ENCODE assay signal across 8 mouse cellular contexts in genomic region chr1:86154133-86154823, GRCm38 (mm10). TPM values are rescaled to one million over a fixed set of nuclear protein-coding genes. Genes with fewer than 3 reads are reported as not detected.
A peak's percentile ranks its signal among the peaks of the same experiment; 100 is the strongest.
DNase-seq lines count a peak whose midpoint lies in the region; ATAC-seq and TF ChIP-seq lines count a peak whose summit lies in the region.

TSS of gene Armc9 (plus strand) at chr1:86154780.

- peak; percentile 97 for TF ChIP-seq POLR2A in ES-Bruce4 (IDR thresholded peaks at IDR 0.05; ENCODE audit: insufficient read depth, low read length)

- H3K36me3 ChIP-seq in ES-Bruce4 (ENCODE audit: control insufficient read depth, insufficient read depth, low read length, poor library complexity, severe bottlenecking): peaks cover 2% of the 10 kb centered on the region; the same call in 1 of the 2 replicates
- H3K36me3 ChIP-seq in forebrain, embryonic 14.5 days (ENCODE audit: control insufficient read depth, insufficient read depth, low read length): 0 out of 2 replicates have a peak, but pooled peaks cover 10% of the 10 kb centered on the region
- peaks cover 8% of the 10 kb centered on the region for H3K36me3 ChIP-seq in neural tube, embryonic 15.5 days

- no peak for TF ChIP-seq CTCF in ES-Bruce4 (IDR thresholded peaks at IDR 0.05; ENCODE audit: low read depth, low read length)

- ATAC-seq in cerebellum, adult (ENCODE audit: insufficient number of reproducible peaks, low FRiP score, low TSS enrichment): peak; percentile 100
- peak; percentile 100 for ATAC-seq in forebrain, embryonic 14.5 days
- peak; percentile 100 for ATAC-seq in neural tube, embryonic 15.5 days (ENCODE audit: low FRiP score)

- no peaks in the 10 kb centered on the region for H3K9me3 ChIP-seq in ES-Bruce4 (replicated peaks; ENCODE audit: control insufficient read depth, insufficient read depth, low read length, poor library complexity, severe bottlenecking)
- no peaks in the 10 kb centered on the region for H3K9me3 ChIP-seq in forebrain, embryonic 14.5 days (replicated peaks; ENCODE audit: control insufficient read depth, low read length)
- no peaks in the 10 kb centered on the region for H3K9me3 ChIP-seq in neural tube, embryonic 15.5 days (replicated peaks)

- no peaks in the 10 kb centered on the region for H3K4me1 ChIP-seq in ES-Bruce4 (ENCODE audit: control insufficient read depth, insufficient read depth, low read length)
- peaks cover 5% of the 10 kb centered on the region; the same call in 1 of the 2 replicates for H3K4me1 ChIP-seq in forebrain, embryonic 14.5 days (ENCODE audit: control insufficient read depth, insufficient read depth, low read length)
- H3K4me1 ChIP-seq in neural tube, embryonic 15.5 days: peaks cover 22% of the 10 kb centered on the region

- WGBS in forebrain, embryonic 14.5 days: 4% methylated on average over 40 of the region's 40 CpGs
- 3% methylated on average over 40 of the region's 40 CpGs for WGBS in neural tube, embryonic 15.5 days

- H3K9ac ChIP-seq in ES-Bruce4 (ENCODE audit: low read depth, poor library complexity, severe bottlenecking): peak within 1 kb of the TSS; percentile 57
- peak within 1 kb of the TSS; percentile 83 for H3K9ac ChIP-seq in forebrain, embryonic 14.5 days (ENCODE audit: low read length)
- H3K9ac ChIP-seq in neural tube, embryonic 15.5 days (replicated peaks): peak within 1 kb of the TSS; percentile 85

- TF ChIP-seq EP300 in ES-Bruce4 (IDR thresholded peaks at IDR 0.05; ENCODE audit: insufficient read depth, low read depth, low read length): no peak

- H3K4me3 ChIP-seq in ES-Bruce4 (ENCODE audit: low read depth, low read length): peak within 1 kb of the TSS; percentile 70
- peak within 1 kb of the TSS; percentile 73 for H3K4me3 ChIP-seq in forebrain, embryonic 14.5 days (ENCODE audit: low read depth, low read length)
- H3K4me3 ChIP-seq in neural tube, embryonic 15.5 days (replicated peaks): peak within 1 kb of the TSS; percentile 94

- H3K27me3 ChIP-seq in ES-Bruce4 (ENCODE audit: control insufficient read depth, insufficient read depth, low read length, poor library complexity, severe bottlenecking): no peaks in the 10 kb centered on the region
- H3K27me3 ChIP-seq in forebrain, embryonic 14.5 days (replicated peaks; ENCODE audit: control insufficient read depth, insufficient read depth, low read length): no peaks in the 10 kb centered on the region
- H3K27me3 ChIP-seq in neural tube, embryonic 15.5 days (replicated peaks): no peaks in the 10 kb centered on the region

- peak within 1 kb of the TSS; percentile 76 for H3K4me2 ChIP-seq in forebrain, embryonic 14.5 days (ENCODE audit: low read length)
- H3K4me2 ChIP-seq in neural tube, embryonic 15.5 days: peak within 1 kb of the TSS; percentile 80

- peak; percentile 98 for DNase-seq in forebrain, embryonic 14.5 days (ENCODE audit: low spot score)
- peak; percentile 92 to 94 for DNase-seq in heart, postnatal 14 days
- peak; percentile 96 for DNase-seq in layer of hippocampus, adult 11-12 months (ENCODE audit: low spot score)
- peak; percentile 96 to 97 for DNase-seq in lung, adult 18-20 months
- peak; percentile 96 for DNase-seq in testis, postnatal 14 days (ENCODE audit: low spot score)

- intact Hi-C loops in heart, postnatal 14 days (cut with DNase I): no loop called here

- H3K27ac ChIP-seq in ES-Bruce4 (ENCODE audit: insufficient read depth, low read length): peak within 1 kb of the TSS; percentile 34; the same call in 1 of the 2 replicates
- H3K27ac ChIP-seq in forebrain, embryonic 14.5 days (ENCODE audit: low read depth, low read length): peak within 1 kb of the TSS; percentile 79
- H3K27ac ChIP-seq in neural tube, embryonic 15.5 days (replicated peaks): peak within 1 kb of the TSS; percentile 85

RNA-seq across cellular contexts. Expression of gene Armc9, which starts in this region (rescaled TPM):
- polyA plus RNA-seq in ES-Bruce4 (2011; ENCODE audit: insufficient read depth, insufficient read length, low read depth, missing spikeins): 13.7 and 15.5 TPM in 2 replicates
- polyA plus RNA-seq in forebrain, embryonic 14.5 days (2014; fragmentation: Nextera tagmentation; extraction: Ambion mirVana): 22.1 and 28.1 TPM in 2 replicates
- total RNA-seq in heart, postnatal 14 days (2021): 1 to 10 TPM; 2.9 to 3.3 TPM
- polyA plus RNA-seq in neural tube, embryonic 15.5 days (2015; fragmentation: Nextera tagmentation; extraction: Ambion mirVana): 35.5 and 35.9 TPM in 2 replicates

Comparison
In these comparisons a context has a peak if more than half of its experiments do, and no peak if none do; other contexts are left out.
1. Peak in every context shown above with its lines: DNase-seq, ATAC-seq, H3K4me3 ChIP-seq and H3K27ac ChIP-seq.
2. H3K27ac ChIP-seq: peak in every context shown above with its lines; median percentile 85 in neural tube, embryonic 15.5 days; 79 in forebrain, embryonic 14.5 days; 34 in ES-Bruce4.